Mouse (Mus musculus) ES-Bruce4 (cell line): ENCODE measurements at regions not wholly inside any gene's neighbourhood (a gene's known extent, or its start where the extent isn't known, plus 50 kb on each side); places are given as distances from the start of the nearest gene placed in this dataset.

Experiments used
- H3K27ac ChIP-seq: 2 replicates; pipeline ENCODE4 v1.5.1; 2012; ENCODE audit warnings: low read length, inconsistent platforms; ENCODE audit not compliant: insufficient read depth
- H3K27me3 ChIP-seq: 2 replicates; pipeline ENCODE4 v1.6.1; 2012; ENCODE audit warnings: mild to moderate bottlenecking, low read length, inconsistent platforms; ENCODE audit not compliant: control insufficient read depth, poor library complexity, insufficient read depth, severe bottlenecking
- H3K36me3 ChIP-seq: 2 replicates; pipeline ENCODE4 v1.6.1; 2012; ENCODE audit warnings: inconsistent platforms, mild to moderate bottlenecking, low read length, moderate library complexity; ENCODE audit not compliant: control insufficient read depth, poor library complexity, insufficient read depth, severe bottlenecking
- H3K4me1 ChIP-seq: one replicate; pipeline ENCODE4 v1.8.1; 2011; ENCODE audit warnings: low read length; ENCODE audit not compliant: control insufficient read depth, insufficient read depth
- H3K4me3 ChIP-seq: 2 replicates; pipeline ENCODE4 v1.5.1; 2011; ENCODE audit warnings: low read depth, mild to moderate bottlenecking, low read length
- H3K9ac ChIP-seq: 2 replicates; pipeline ENCODE4 v1.6.1; 2012; ENCODE audit warnings: low read depth, mild to moderate bottlenecking, inconsistent platforms; ENCODE audit not compliant: poor library complexity, severe bottlenecking
- H3K9me3 ChIP-seq: replicated peaks from 2 replicates; pipeline ENCODE4 v1.6.1; 2012; ENCODE audit warnings: mild to moderate bottlenecking, low read length, inconsistent platforms; ENCODE audit not compliant: control insufficient read depth, poor library complexity, insufficient read depth, severe bottlenecking
- CTCF ChIP-seq: IDR thresholded peaks from one replicate; pipeline ENCODE4 v1.8.1; 2011; ENCODE audit warnings: low read depth, low read length
- EP300 ChIP-seq: IDR thresholded peaks from 2 replicates; pipeline ENCODE4 v1.6.1; 2011; ENCODE audit warnings: low read depth, low read length; ENCODE audit not compliant: insufficient read depth
- POLR2A ChIP-seq: IDR thresholded peaks from one replicate; pipeline ENCODE4 v1.8.1; 2011; ENCODE audit warnings: low read length; ENCODE audit not compliant: insufficient read depth

DNA sequence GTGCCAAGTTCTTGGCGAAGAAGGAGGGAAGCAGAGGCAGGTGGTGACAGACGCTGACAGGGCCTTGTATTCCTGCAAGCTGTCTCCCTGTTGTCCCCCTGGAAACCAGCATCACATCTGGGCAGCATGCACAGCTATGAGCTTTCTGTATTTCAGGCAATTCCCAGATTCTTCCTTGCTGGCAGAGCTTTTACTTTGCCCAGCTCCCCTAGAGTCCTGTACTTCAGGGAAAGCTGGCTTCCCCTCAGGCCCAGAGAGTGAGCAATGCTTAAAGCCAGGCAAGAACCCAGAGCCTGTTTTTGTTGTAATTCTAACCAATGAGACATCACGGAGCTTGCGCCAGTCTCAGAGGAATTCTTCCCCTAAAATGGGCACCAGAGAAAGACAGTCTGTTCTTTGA lies 238.3 kb upstream of the Gm4791 start:
- Histone ChIP-seq H3K4me1 (no peaks in the 10 kb centered on the region), H3K27ac (no peak overlapping the region), H3K9ac (no peak overlapping the region), H3K36me3 (no peaks in the 10 kb centered on the region), H3K27me3 (no peaks in the 10 kb centered on the region), H3K9me3 (no peaks in the 10 kb centered on the region), H3K4me3 (no peak overlapping the region)
- no peak for TF ChIP-seq CTCF
- no peak for TF ChIP-seq POLR2A
- no peak for TF ChIP-seq EP300

DNA sequence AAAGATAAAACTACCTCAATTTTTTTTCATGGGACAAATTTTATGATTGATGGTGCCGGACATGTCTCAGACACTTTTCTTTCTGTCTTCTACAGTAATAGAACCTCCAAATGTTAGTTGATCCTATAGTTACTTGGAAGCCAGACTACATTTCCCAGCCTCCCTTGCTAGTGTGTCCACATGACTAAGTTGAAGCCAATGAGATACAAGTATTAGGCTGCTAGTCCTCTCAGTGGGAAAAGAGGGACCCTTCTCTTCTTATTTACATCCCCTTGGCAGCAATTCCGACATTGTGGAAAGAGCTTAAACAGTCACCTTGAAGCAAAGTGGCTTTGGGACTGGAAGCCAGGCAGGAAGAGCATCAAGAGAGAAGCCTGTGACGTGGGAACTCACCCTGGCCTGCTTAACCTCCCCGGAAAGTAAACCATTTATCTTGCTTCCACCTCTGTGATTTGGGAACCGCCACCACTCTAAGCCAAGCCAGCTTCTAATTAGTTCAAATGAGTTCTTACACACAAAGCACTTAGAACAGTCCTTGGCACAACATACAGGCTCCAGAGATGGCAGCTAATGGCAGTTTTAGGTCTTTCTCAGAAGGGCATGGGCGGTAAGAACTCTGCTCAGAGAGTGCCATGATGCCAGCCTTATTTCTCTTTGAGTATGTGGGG lies 241.4 kb upstream of the Gm4791 start:
- Histone ChIP-seq H3K9ac (no peak overlapping the region), H3K4me3 (no peak overlapping the region), H3K27ac (no peak overlapping the region), H3K4me1 (no peaks in the 10 kb centered on the region), H3K36me3 (no peaks in the 10 kb centered on the region), H3K9me3 (no peaks in the 10 kb centered on the region), H3K27me3 (no peaks in the 10 kb centered on the region)
- TF ChIP-seq EP300 (no peak), CTCF (no peak), POLR2A (no peak)

DNA sequence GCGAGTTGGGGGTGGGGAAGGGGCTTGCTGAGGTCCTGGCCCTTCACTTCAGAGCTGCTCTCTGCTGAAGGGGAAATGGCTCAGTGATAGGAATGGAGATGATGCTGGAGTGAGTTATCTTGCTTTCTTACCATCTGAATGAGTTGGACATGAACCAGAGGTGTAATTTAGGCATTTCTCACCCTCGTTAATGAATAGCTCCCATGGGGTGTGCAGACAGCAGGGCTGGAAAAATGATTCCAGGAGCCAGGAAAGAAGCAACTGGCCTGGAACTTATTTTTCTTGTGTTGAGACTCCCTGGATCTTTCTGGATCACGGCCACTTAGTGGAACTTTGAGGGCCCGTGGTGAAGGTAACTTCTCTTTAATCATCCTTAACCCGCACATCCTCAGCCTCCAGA lies 246.6 kb upstream of the Gm4791 start:
- TF ChIP-seq CTCF (no peak), EP300 (no peak)
- H3K9me3 ChIP-seq: no peaks in the 10 kb centered on the region

DNA sequence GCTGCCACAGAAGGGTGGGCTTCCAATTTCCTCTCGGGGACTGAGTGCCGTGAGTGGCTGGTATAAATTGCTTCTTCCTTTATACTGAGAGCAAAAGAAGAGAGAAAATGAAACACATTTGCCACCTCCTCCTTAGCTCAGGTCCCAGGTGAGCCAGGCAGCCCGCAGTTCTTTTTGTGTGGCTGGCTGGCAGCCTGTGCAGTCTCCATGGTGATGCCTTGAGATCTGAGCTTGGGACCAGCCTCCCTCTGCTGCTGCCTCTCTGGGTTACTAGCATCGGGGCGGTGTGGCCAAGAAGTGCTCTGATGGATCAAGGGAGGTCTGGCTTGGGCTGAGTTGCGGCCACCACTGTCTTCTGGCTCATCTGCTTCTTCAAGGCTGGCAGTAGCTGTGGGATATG lies 249.1 kb upstream of the Gm4791 start:
- Histone ChIP-seq H3K36me3 (no peaks in the 10 kb centered on the region), H3K27me3 (no peaks in the 10 kb centered on the region), H3K4me1 (no peaks in the 10 kb centered on the region), H3K27ac (no peak overlapping the region), H3K9ac (no peak overlapping the region), H3K4me3 (no peak overlapping the region), H3K9me3 (no peaks in the 10 kb centered on the region)
- TF ChIP-seq POLR2A (no peak), CTCF (no peak)

More for the DNA sequence above, 246.6 kb upstream of the Gm4791 start:
- H3K36me3 ChIP-seq: no peaks in the 10 kb centered on the region
- no peaks in the 10 kb centered on the region for H3K4me1 ChIP-seq
- H3K27ac ChIP-seq: no peak overlapping the region
- no peaks in the 10 kb centered on the region for H3K27me3 ChIP-seq
- no peak overlapping the region for H3K4me3 ChIP-seq
- H3K9ac ChIP-seq: no peak overlapping the region

DNA sequence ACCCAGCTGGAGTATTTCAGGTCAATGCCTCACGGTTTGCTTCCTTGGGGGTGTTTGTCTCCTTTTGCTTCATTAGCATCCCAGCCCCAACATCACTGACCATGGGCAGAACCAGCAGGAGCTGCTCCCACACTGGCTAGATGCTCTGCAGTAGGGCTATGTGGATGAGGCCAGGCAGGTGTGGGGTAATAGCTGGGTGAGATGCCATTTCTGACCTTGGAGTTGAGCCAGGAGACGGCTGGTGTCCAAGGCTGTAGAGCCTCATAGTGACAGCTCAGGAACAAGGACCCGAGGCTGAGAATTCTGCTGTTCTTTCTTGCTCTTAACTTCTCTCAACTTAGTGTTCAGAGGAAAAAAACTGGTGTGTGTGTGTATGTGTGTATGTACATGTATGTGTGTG lies 252.3 kb upstream of the Gm4791 start:
- TF ChIP-seq EP300 (no peak), CTCF (no peak), POLR2A (no peak)
- Histone ChIP-seq H3K4me1 (no peaks in the 10 kb centered on the region), H3K36me3 (no peaks in the 10 kb centered on the region), H3K9ac (no peak overlapping the region), H3K9me3 (no peaks in the 10 kb centered on the region), H3K4me3 (no peak overlapping the region), H3K27ac (no peak overlapping the region), H3K27me3 (no peaks in the 10 kb centered on the region)

DNA sequence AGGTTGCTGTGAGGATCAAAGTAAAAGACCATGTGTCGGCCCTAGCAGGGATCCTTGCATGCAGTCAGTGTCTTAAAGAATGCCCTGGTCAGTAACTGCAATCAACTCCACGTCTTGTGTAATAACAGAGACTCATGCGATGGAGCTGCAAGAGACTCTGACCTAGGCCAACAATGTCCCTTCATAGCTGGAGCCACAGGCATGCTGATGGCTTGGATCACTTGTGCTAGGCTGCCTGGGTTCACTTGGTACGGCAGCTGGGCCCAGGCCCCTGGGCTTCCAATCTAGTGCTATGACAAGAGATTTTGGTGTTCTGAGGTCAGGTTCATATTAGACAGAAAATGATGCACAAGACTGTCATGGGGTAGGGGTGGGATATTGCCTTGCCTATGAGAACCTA lies 258.0 kb upstream of the Gm4791 start:
- no peak overlapping the region for H3K27ac ChIP-seq
- H3K4me1 ChIP-seq: no peaks in the 10 kb centered on the region
- TF ChIP-seq CTCF (no peak), POLR2A (no peak), EP300 (no peak)
- no peaks in the 10 kb centered on the region for H3K36me3 ChIP-seq
- H3K27me3 ChIP-seq: no peaks in the 10 kb centered on the region
- no peaks in the 10 kb centered on the region for H3K9me3 ChIP-seq
- no peak overlapping the region for H3K9ac ChIP-seq
- no peak overlapping the region for H3K4me3 ChIP-seq

DNA sequence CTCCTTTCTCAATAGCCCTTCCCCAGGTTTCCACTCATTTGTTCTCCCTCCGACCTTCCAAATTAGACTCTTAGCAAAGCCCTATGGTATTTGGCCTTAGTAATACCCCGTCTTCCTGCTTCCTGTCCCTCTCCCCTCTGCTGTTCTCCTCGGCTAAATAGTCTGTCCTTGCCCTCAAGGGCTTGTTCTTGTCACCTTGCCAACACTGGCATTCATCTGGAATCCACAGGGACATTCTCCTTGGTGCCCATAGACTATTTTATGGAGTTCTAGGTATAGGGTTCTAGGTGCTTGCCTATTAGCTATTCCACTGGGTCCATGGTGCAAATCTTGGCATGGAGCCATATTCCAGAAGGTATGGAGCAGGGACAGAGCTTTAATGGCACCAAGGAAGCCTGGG lies 259.2 kb upstream of the Gm4791 start:
- Histone ChIP-seq H3K27ac (no peak overlapping the region), H3K4me1 (no peaks in the 10 kb centered on the region), H3K4me3 (no peak overlapping the region), H3K9ac (no peak overlapping the region), H3K27me3 (no peaks in the 10 kb centered on the region), H3K9me3 (no peaks in the 10 kb centered on the region), H3K36me3 (no peaks in the 10 kb centered on the region)
- no peak for TF ChIP-seq EP300
- TF ChIP-seq POLR2A: no peak
- no peak for TF ChIP-seq CTCF
